Mouse (Mus musculus): Measurements from ENCODE around the gene Vps26c. TPM values are rescaled to one million over a fixed set of nuclear protein-coding genes. Genes with fewer than 3 reads are reported as not detected.
"Not testable (repeated sequence)": the region's sequence is repeated elsewhere in the genome, so short reads cannot be mapped to it uniquely, and the experiment has no call there.

Vps26c gene
- total RNA-seq, 2 experiments from 2014 or later = 8.2 to 10.4 TPM

DNA sequence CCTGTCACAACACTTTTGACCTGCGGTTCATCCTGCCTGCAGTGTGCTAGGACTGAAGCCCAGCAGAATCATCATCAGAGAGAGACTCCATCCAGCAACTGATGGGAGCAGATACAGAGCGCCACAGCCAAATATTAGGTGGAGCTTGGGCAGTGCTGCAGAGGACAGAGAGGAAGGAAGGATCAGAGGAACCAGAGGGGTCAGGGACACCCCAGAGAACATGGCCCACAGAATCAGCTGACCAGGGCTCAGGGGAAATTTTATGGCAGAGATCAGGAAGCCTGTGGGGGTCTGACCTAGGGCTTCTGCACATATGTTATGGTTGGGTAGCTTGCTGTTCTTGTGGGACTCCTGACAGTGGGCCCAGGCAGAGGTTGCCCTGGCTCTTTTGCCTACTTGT lies 9.0 kb downstream of the Vps26c start:
- Histone ChIP-seq H3K4me3 (no peak overlapping the region), H3K27ac (0 out of 2 replicates have a peak overlapping the region, but pooled peaks have one; percentile 25)
- no peak for TF ChIP-seq CTCF (IDR thresholded peaks at IDR 0.05)
- intact Hi-C loops (cut with DNase I) = no loop called here
- no peak for DNase-seq

- no peak for TF ChIP-seq CTCF (IDR thresholded peaks at IDR 0.05)
- intact Hi-C loops (cut with DNase I) = loop anchor here (5.0 kb wide), 1 partner anchor 33 kb away; no protein-coding TSS in a partner anchor
- H3K27ac ChIP-seq = no peak overlapping the region
- H3K4me3 ChIP-seq = no peak overlapping the region
- no peak for DNase-seq
These were observed 16.6 kb downstream of the Vps26c start for GRCm38 (mm10) chr16:94509983-94510382.

- DNase-seq = no peak
- H3K4me3 ChIP-seq = no peak overlapping the region
- H3K27ac ChIP-seq = no peak overlapping the region
- no peak for TF ChIP-seq CTCF (IDR thresholded peaks at IDR 0.05)
- intact Hi-C loops (cut with DNase I) = no loop called here
These were observed 17.9 kb downstream of the Vps26c start for GRCm38 (mm10) chr16:94508769-94509168.

- no peak for TF ChIP-seq CTCF (IDR thresholded peaks at IDR 0.05)
- DNase-seq = no peak
- H3K4me3 ChIP-seq = no peak overlapping the region
- no peak overlapping the region for H3K27ac ChIP-seq
- intact Hi-C loops (cut with DNase I) = no loop called here
These were observed 19.6 kb downstream of the Vps26c start for GRCm38 (mm10) chr16:94507071-94507470.

DNA sequence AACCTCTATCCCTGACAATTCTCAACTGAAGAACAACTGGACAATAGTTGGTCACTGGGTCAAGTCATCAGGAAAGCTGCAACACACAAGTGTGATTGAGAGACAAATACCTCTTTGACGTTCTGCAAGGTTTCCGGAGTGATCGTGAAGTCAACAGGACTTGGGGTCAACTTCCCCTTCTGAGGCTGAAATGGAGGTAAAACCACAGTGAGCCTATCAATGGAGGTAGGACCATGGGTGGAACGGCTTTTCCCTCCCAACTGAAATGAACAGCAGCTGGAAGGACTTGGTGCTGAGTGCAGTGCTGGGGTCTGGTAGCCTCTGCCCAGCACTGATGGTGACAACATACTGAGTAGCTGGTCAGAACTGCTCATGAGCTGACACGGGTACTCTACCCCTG lies 22.4 kb downstream of the Vps26c start:
- Histone ChIP-seq H3K27ac (no peak overlapping the region), H3K4me3 (no peak overlapping the region)
- DNase-seq = no peak
- intact Hi-C loops (cut with DNase I) = no loop called here
- no peak for TF ChIP-seq CTCF (IDR thresholded peaks at IDR 0.05)

DNA sequence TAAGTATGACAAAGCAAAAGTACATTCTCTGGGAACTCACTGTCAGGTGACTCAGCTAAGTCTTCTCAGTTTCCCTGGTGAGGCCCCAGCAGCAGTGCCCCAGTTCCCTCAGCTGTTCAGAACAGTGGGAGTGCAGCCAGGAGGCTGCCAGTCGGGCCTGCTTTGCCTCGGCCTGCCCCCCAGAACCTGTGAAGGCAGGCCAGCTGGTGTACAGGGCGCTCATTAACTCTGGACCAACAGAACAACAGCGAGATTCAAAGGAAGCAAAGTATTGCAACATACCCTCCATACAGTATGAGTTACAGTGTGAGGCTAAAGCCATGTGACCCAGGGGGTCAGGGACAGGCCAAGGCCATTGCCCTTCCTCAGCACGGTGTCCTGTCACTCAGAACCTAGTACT lies 28.7 kb downstream of the Vps26c start:
- no peak for TF ChIP-seq CTCF (IDR thresholded peaks at IDR 0.05)
- Histone ChIP-seq H3K27ac (peak overlapping the region; percentile 70), H3K4me3 (no peak overlapping the region)
- DNase-seq = peak; percentile 85
- intact Hi-C loops (cut with DNase I) = no loop called here

DNA sequence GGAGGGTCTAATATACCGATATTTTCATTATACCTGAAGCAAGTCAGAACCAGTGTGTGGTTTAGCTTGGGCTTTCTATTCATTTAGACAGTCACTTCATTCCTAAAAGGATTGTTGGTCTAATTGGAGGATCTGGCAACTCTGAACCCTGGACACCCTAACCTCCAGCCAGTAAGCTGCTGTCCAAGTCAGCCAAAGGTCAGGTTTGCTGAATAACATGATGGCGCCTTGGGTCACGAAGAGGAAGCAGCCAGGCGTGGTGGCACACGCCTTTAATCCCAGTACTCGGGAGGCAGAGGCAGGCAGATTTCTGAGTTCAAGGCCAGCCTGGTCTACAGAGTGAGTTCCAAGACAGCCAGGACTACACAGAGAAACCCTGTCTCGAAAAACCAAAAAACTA lies 29.5 kb downstream of the Vps26c start:
- DNase-seq; intact Hi-C loops (cut with DNase I); H3K4me3 ChIP-seq: not testable (repeated sequence)
- peak overlapping the region; percentile 70 for H3K27ac ChIP-seq

DNA sequence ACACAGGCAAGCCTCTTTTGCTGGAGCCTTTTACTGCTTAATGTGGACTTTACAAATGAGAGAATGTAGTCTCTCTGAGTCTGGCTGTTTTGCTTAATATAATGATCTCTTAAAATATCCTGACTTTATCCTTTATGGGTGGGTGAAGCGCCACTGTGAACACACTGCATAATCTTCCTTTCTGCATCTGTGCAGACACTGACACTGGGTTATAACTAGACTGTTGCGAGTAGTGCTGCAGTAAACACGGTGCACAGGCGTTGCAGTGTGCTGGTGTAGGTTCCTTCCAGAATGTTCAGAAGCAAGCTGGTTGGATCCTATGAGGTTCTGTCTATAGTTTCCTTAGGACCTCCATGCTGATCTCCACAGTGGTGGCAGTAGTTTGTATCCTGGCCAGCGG lies 37.3 kb downstream of the Vps26c start:
- TF ChIP-seq CTCF (IDR thresholded peaks at IDR 0.05) = no peak
- Histone ChIP-seq H3K4me3 (no peak overlapping the region), H3K27ac (no peak overlapping the region)
- no peak for DNase-seq
- intact Hi-C loops (cut with DNase I) = no loop called here

- no peak overlapping the region for H3K4me3 ChIP-seq
- H3K27ac ChIP-seq = no peak overlapping the region; the same call in 1 of the 2 replicates
- no peak for DNase-seq
- intact Hi-C loops (cut with DNase I) = no loop called here
- no peak for TF ChIP-seq CTCF (IDR thresholded peaks at IDR 0.05)
These were observed 39.3 kb downstream of the Vps26c start for GRCm38 (mm10) chr16:94487341-94487740.

DNA sequence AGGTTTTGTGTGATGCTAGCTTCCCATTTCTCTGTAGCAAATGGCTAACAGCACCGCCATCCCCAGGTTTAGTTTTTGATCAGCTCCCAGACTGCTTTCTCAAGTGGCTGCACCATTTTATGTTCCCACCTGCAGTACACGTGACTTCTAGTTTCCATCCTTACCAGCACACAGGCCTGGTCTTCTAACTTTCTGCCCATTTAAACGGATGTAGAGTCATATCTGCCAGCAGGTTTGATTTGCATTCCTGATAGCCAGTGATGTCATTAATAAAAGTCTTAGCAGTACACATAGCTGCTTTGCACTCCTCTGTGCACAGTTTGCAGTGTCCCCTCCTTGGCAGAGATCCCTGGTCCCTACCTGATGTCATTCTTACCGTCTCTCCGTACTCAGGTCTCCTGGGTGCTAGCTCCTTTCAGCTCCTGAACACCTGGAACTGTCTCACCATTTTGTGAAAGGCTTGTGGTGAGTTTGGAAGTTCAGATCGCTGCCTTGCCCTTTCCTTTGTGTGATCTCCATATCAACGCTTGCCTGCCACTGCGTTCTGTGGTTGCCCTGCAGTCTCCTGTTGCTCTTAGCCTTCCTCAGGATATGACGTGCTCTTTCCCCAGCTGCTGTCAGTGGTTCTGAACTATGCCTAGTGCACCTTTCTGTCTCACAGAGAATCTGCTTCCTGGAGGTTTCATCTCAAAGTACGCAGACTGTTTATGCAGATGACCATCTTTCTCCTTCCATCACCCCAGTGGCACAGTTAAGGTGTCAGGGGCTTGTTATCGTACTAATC lies 41.7 kb downstream of the Vps26c start:
- H3K4me3 ChIP-seq = no peak overlapping the region
- H3K27ac ChIP-seq = no peak overlapping the region
- intact Hi-C loops (cut with DNase I) = no loop called here
- TF ChIP-seq CTCF (IDR thresholded peaks at IDR 0.05) = no peak
- no peak for DNase-seq

DNA sequence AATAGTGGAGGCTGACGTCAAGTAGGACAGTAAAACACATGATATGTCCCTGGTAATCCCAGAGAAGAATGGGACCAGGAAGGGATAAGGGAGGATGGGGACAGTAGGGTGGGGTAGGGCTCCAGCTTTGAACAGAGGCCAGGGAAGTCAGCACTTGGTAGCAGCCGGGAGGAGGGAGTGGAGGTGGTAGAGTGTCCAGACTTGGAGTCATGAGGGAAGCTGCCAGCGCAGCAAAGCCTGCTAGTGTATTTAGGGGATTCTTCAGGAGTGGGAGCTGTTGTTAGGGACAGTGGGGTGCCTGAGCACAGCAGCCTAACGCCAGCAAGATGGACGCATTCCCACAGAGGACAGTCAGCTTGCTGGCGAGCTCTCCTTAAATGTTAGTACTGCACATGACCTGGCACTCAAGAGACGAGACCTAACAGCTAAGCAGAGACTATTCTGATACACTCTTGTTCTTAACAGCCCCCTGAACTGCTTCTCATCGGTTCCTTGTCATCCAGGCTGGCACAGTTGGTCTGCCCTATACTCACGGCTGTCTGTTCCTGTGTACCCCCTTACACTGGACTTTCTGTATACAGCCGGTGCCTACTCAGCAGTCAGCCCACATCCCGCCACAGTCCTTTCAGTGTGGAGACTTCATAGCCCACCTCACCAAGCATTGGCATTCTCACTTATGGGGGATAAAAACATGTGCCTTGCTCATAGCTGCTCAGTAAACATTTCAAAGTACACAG lies 53.4 kb downstream of the Vps26c start:
- peak; percentile 68 for DNase-seq

GRCm38 (mm10) chr16:94472515-94472951 lies 54.1 kb downstream of the Vps26c start:
- H3K27ac ChIP-seq = peak overlapping the region; percentile 91
- intact Hi-C loops (cut with DNase I) = loop anchor here (2.0 to 5.0 kb wide), 3 partner anchors 50 to 240 kb away; no protein-coding TSS in a partner anchor
- no peak for TF ChIP-seq CTCF (IDR thresholded peaks at IDR 0.05)
- peak; percentile 85 for DNase-seq
- H3K4me3 ChIP-seq = peak overlapping the region; percentile 65

More for the DNA sequence above, 53.4 kb downstream of the Vps26c start:
- TF ChIP-seq CTCF (IDR thresholded peaks at IDR 0.05) = no peak
- intact Hi-C loops (cut with DNase I) = loop anchor here (2.0 to 5.0 kb wide), 3 partner anchors 49 to 239 kb away; no protein-coding TSS in a partner anchor
- H3K4me3 ChIP-seq = peak overlapping the region; percentile 65
- peak overlapping the region; percentile 91 for H3K27ac ChIP-seq

GRCm38 (mm10) chr16:94468391-94468790 lies 58.2 kb downstream of the Vps26c start:
- peak; percentile 50 for DNase-seq
- intact Hi-C loops (cut with DNase I) = no loop called here
- H3K27ac ChIP-seq = peak overlapping the region; percentile 93
- TF ChIP-seq CTCF (IDR thresholded peaks at IDR 0.05) = no peak
- H3K4me3 ChIP-seq = no peak overlapping the region
